Mouse (Mus musculus) CH12.LX (cell line): ENCODE measurements around the gene Aatk.

Experiments
- CHD1 ChIP-seq: IDR thresholded peaks from 2 replicates; pipeline ENCODE4 v1.6.1; 2012; ENCODE audit warnings: low read depth, low read length, improper control_type of control experiment, inconsistent platforms
- GABPA ChIP-seq: IDR thresholded peaks from 2 replicates; pipeline ENCODE4 v1.6.1; 2012; ENCODE audit warnings: low read depth, low read length, improper control_type of control experiment, inconsistent platforms; ENCODE audit not compliant: insufficient replicate concordance
- MAZ ChIP-seq: IDR thresholded peaks from 2 replicates; pipeline ENCODE4 v1.6.1; 2012; ENCODE audit warnings: low read depth, mild to moderate bottlenecking, inconsistent platforms, low read length, improper control_type of control experiment, moderate library complexity
- MXI1 ChIP-seq: IDR thresholded peaks from 2 replicates; pipeline ENCODE4 v1.6.1; 2011; ENCODE audit warnings: mild to moderate bottlenecking, low read depth, low read length, improper control_type of control experiment
- MYC ChIP-seq: IDR thresholded peaks from 2 replicates; pipeline ENCODE4 v1.6.1; 2011; ENCODE audit warnings: low read depth, mild to moderate bottlenecking, improper control_type of control experiment, low read length
- NRF1 ChIP-seq: IDR thresholded peaks from 2 replicates; pipeline ENCODE4 v1.6.1; 2014; ENCODE audit warnings: low read depth, mild to moderate bottlenecking, inconsistent platforms, low read length, improper control_type of control experiment, moderate library complexity
- USF1 ChIP-seq: IDR thresholded peaks from 2 replicates; pipeline ENCODE4 v1.6.1; 2014; ENCODE audit warnings: low read depth, mild to moderate bottlenecking, inconsistent platforms, low read length, improper control_type of control experiment
- ZMIZ1 ChIP-seq: IDR thresholded peaks from 2 replicates; pipeline ENCODE4 v1.6.1; 2012; ENCODE audit warnings: low read depth, mild to moderate bottlenecking, inconsistent platforms, low read length, improper control_type of control experiment

DNA sequence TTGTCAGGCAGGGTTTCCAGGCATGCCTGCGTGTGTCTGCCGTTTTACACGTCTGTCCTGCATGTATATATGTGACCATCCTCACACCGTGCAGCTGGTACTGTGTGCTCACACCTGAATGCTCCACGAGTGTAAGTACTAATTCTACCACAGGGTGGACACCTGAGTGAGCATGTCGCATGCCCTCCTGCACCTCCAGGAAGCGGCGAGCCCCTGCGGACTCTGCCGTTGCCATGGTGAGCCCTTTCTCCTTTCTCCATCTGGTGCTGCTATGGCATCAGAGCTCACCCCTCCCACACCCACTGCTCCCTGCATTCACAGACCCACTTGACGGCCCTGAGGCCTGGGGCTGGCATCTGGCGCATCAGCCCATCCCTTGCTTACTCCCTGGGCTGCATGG, 24.1 kb downstream of the Aatk start:
- no peak for TF ChIP-seq MAZ
- TF ChIP-seq MXI1 = no peak
- TF ChIP-seq ZMIZ1 = no peak
- TF ChIP-seq GABPA = no peak
- TF ChIP-seq NRF1 = no peak
- TF ChIP-seq USF1 = no peak
- no peak for TF ChIP-seq MYC
- no peak for TF ChIP-seq CHD1
